Mouse (Mus musculus) spleen, adult 2 months (tissue): Measurements from ENCODE around the gene Msantd3.

ENCODE experiments used
- CTCF ChIP-seq: fragments of 200-500 bp; IDR thresholded peaks from 2 replicates; pipeline ENCODE4 v1.5.1; 2011; ENCODE audit warnings: mild to moderate bottlenecking, inconsistent platforms; ENCODE audit not compliant: insufficient read depth, insufficient read length, insufficient replicate concordance; ENCODE audit errors: extremely low read depth
- POLR2A ChIP-seq: fragments of 200-500 bp; IDR thresholded peaks from 2 replicates; pipeline ENCODE4 v1.6.1; 2011; ENCODE audit warnings: low read depth, low read length, inconsistent platforms

DNA sequence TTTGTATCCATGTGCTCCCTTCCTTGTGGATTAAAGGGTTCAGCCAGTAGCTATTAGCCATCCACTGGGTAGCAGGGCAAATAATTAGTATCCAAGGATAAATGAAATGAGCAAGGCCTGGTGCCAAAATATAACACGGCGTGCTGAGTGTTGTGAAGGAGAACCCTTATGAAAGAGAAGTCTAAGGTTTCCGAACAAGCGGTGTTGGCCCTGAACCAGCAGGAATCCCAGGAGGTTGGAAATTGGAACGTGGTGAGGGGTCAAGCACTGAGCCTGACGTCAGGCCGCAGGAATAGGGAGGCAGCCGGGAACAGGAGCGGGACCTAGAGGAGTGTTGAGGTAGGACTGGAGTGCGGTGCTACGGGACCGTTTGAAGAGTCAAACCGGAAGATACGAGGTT, 19.9 kb downstream of the Msantd3 start:
- TF ChIP-seq CTCF (no peak), POLR2A (no peak)
